Mouse (Mus musculus): ENCODE measurements around the gene Ap2b1. TPM values are rescaled to one million over a fixed set of nuclear protein-coding genes. Genes with fewer than 3 reads are reported as not detected.
A peak's percentile ranks its signal among the peaks of the same experiment; 100 is the strongest.
"Not testable (repeated sequence)": the region's sequence is repeated elsewhere in the genome, so short reads cannot be mapped to it uniquely, and the experiment has no call there.

Ap2b1 gene
- polyA plus RNA-seq, 1 experiment from 2014 or later = 51.5 TPM

DNA sequence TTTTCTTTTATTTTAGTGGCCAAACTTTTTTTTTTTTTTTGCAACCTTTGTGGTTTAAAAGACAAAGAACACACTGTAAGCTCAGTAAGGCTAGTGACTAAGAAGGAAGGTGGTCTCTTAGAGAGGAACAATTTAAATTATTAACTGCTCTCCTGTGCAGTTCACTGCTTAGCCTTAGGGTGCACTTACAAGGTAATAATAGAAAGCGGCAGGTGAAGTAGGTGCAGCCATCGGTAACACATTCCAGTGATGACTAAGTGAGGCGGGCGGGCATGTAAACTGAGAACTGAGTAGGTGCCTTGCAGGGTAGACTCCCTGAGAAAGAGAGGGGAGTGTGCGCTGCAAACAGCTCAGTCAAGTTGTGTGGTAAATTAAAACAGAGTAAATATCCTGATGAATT is 4.9 kb downstream of the Ap2b1 start:
- Histone ChIP-seq H3K36me3 (ENCODE audit: control insufficient read depth, insufficient read depth, low read length) (no peaks in the 10 kb centered on the region; the same call in none of the 2 replicates), H3K27me3 (ENCODE audit: control insufficient read depth, insufficient read depth, low read length) (no peaks in the 10 kb centered on the region), H3K9ac (ENCODE audit: low read depth, low read length) (no peak overlapping the region), H3K4me2 (peak overlapping the region; percentile 87), H3K4me3 (ENCODE audit: low read depth, low read length) (peak overlapping the region; percentile 95), H3K9me3 (replicated peaks; ENCODE audit: control insufficient read depth, low read length) (no peaks in the 10 kb centered on the region), H3K4me1 (ENCODE audit: control insufficient read depth, insufficient read depth, low read length) (peaks cover 10% of the 10 kb centered on the region), H3K27ac (ENCODE audit: low read depth, low read length) (no peak overlapping the region)
- WGBS (ENCODE audit: insufficient replicate concordance) = 43% methylated on average over 5 of the region's 5 CpGs
- no peak for ATAC-seq (replicated peaks; ENCODE audit: insufficient number of reproducible peaks, low FRiP score, low TSS enrichment)

DNA sequence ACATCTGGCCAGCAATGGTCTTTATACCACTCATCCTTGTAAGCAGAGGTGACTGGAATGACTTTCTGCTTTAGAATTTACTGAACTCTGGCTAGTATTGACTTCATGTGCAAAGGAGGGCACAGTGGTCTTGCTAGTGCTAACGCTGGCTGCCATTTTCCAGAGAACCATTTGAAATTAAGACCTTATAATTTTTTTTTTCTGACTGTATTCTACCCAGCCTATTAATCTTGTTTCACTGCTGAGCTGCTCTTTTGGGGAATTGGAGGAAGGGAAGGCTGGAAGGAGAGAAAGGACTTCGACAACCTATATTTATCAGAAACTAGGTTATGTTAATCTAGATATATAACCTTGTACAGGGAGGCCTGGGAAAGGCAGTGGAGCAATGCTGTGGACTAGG is 5.7 kb downstream of the Ap2b1 start:
- H3K9ac ChIP-seq (ENCODE audit: low read depth, low read length) = no peak overlapping the region
- no peak overlapping the region for H3K27ac ChIP-seq (ENCODE audit: low read depth, low read length)
- WGBS (ENCODE audit: insufficient replicate concordance) = 84% methylated on average over 2 of the region's 2 CpGs
- ATAC-seq (replicated peaks; ENCODE audit: insufficient number of reproducible peaks, low FRiP score, low TSS enrichment) = no peak
- peaks cover 10% of the 10 kb centered on the region for H3K4me1 ChIP-seq (ENCODE audit: control insufficient read depth, insufficient read depth, low read length)
- no peak overlapping the region; the same call in 1 of the 2 replicates for H3K4me2 ChIP-seq
- no peaks in the 10 kb centered on the region for H3K27me3 ChIP-seq (ENCODE audit: control insufficient read depth, insufficient read depth, low read length)
- no peak overlapping the region for H3K4me3 ChIP-seq (ENCODE audit: low read depth, low read length)
- no peaks in the 10 kb centered on the region; the same call in none of the 2 replicates for H3K36me3 ChIP-seq (ENCODE audit: control insufficient read depth, insufficient read depth, low read length)
- H3K9me3 ChIP-seq (replicated peaks; ENCODE audit: control insufficient read depth, low read length) = no peaks in the 10 kb centered on the region

DNA sequence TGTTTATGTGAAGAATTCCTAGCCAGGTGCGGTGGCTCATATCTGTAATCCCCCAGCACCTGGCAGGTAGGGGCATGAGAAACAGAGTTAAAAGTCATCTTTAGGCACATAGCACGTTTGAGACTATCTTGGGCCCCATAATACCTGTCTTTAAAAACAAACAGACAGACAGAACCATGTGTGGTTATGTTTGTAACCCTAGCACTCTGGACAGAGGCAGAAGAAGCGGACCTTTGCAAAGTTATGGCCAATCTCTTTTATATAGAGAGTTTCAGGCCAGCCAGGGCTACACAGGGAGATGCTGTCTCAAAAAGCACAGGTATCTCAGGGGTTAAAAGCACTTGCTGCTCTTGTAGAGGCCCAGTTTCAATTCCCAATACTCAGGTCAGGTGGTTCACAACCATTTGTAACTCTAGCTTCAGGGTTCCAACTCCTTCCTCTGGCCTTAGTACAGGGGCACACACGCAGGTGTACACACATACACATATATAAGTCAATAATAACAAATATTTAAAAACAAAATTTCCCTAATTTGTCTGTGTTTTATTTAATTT is 8.0 kb downstream of the Ap2b1 start:
- WGBS (ENCODE audit: insufficient replicate concordance) = 80% methylated on average over 4 of the region's 4 CpGs

DNA sequence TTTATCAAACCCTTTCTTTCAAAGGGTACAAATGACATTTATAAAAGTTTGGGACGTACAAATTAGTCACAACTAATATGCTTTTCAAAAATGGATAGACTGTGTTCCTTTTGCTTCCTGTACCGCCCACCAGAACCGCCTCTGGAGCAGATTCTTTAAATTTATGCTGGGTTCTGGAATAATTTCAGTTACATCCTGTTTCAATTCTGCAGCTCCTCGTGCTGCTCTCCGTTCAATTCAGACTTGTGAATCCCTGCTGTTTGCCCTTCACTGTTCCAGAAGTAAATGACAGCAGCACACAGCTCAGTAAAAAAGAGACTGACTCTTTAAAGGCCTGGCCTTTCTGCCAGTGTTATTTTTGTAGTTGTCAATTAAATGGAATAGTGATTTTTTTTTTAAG is 13.6 kb downstream of the Ap2b1 start:
- no peak overlapping the region for H3K27ac ChIP-seq (ENCODE audit: low read depth, low read length)
- no peaks in the 10 kb centered on the region for H3K9me3 ChIP-seq (replicated peaks; ENCODE audit: control insufficient read depth, low read length)
- H3K36me3 ChIP-seq (ENCODE audit: control insufficient read depth, insufficient read depth, low read length) = peaks cover 6% of the 10 kb centered on the region
- H3K4me2 ChIP-seq = no peak overlapping the region
- no peak overlapping the region for H3K4me3 ChIP-seq (ENCODE audit: low read depth, low read length)
- no peak overlapping the region for H3K9ac ChIP-seq (ENCODE audit: low read depth, low read length)
- no peak for ATAC-seq (replicated peaks; ENCODE audit: insufficient number of reproducible peaks, low FRiP score, low TSS enrichment)
- 87% methylated on average over 5 of the region's 5 CpGs for WGBS (ENCODE audit: insufficient replicate concordance)
- H3K27me3 ChIP-seq (ENCODE audit: control insufficient read depth, insufficient read depth, low read length) = no peaks in the 10 kb centered on the region
- no peaks in the 10 kb centered on the region for H3K4me1 ChIP-seq (ENCODE audit: control insufficient read depth, insufficient read depth, low read length)

More for the DNA sequence above, 8.0 kb downstream of the Ap2b1 start:
- H3K9me3 ChIP-seq (replicated peaks; ENCODE audit: control insufficient read depth, low read length) = no peaks in the 10 kb centered on the region
- H3K36me3 ChIP-seq (ENCODE audit: control insufficient read depth, insufficient read depth, low read length) = no peaks in the 10 kb centered on the region; the same call in none of the 2 replicates
- H3K27me3 ChIP-seq (ENCODE audit: control insufficient read depth, insufficient read depth, low read length) = no peaks in the 10 kb centered on the region
- peaks cover 10% of the 10 kb centered on the region for H3K4me1 ChIP-seq (ENCODE audit: control insufficient read depth, insufficient read depth, low read length)
- no peak overlapping the region for H3K4me3 ChIP-seq (ENCODE audit: low read depth, low read length)
- no peak overlapping the region for H3K27ac ChIP-seq (ENCODE audit: low read depth, low read length)
- H3K4me2 ChIP-seq = no peak overlapping the region
- no peak for ATAC-seq (replicated peaks; ENCODE audit: insufficient number of reproducible peaks, low FRiP score, low TSS enrichment)
- H3K9ac ChIP-seq (ENCODE audit: low read depth, low read length) = no peak overlapping the region

DNA sequence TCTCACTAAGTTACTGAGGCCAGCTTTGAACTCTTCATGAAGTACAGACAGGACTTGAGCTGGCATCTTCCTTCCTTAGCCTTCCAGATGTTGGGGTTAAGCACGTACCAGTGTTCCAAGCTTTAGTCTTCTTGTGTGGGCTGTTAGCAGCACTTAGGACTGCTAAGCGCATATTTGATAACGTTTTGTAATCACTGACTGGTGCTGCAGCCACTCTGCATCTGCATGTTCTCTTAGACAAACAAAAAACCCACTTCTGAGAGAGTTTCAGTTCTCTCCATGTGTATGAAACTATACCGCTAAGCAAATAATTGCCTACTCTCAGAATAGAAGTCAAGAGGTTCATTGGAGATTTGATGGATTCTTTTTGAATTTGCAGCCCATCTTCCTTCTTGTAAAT is 20.2 kb downstream of the Ap2b1 start:
- H3K9ac ChIP-seq (ENCODE audit: low read depth, low read length) = no peak overlapping the region
- WGBS (ENCODE audit: insufficient replicate concordance) = 83% methylated on average over 4 of the region's 4 CpGs
- no peak overlapping the region for H3K27ac ChIP-seq (ENCODE audit: low read depth, low read length)
- no peaks in the 10 kb centered on the region for H3K4me1 ChIP-seq (ENCODE audit: control insufficient read depth, insufficient read depth, low read length)
- no peak overlapping the region for H3K4me3 ChIP-seq (ENCODE audit: low read depth, low read length)
- no peak for ATAC-seq (replicated peaks; ENCODE audit: insufficient number of reproducible peaks, low FRiP score, low TSS enrichment)
- peaks cover 14% of the 10 kb centered on the region for H3K36me3 ChIP-seq (ENCODE audit: control insufficient read depth, insufficient read depth, low read length)
- no peaks in the 10 kb centered on the region for H3K9me3 ChIP-seq (replicated peaks; ENCODE audit: control insufficient read depth, low read length)
- no peak overlapping the region for H3K4me2 ChIP-seq
- H3K27me3 ChIP-seq (ENCODE audit: control insufficient read depth, insufficient read depth, low read length) = no peaks in the 10 kb centered on the region

DNA sequence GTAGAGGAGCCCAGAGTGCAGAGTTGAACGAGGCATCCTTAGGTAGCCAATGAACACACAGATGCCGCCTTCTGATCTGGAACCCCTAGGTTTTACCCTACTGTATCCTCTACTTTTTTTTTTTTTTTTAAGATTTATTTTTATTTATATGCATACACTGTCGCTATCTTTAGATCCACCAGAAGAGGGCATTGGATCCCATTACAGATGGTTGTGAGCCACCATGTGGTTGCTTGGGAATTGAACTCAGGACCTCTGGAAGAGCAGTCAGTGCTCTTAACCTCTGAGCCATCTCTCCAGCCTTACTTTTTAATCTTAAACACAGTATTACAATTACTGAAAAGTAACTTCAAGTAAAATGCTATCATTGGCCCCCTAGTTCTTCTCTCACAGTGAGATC is 27.9 kb downstream of the Ap2b1 start:
- not testable (repeated sequence) for H3K4me1 ChIP-seq (ENCODE audit: control insufficient read depth, insufficient read depth, low read length); ATAC-seq (replicated peaks; ENCODE audit: insufficient number of reproducible peaks, low FRiP score, low TSS enrichment); H3K27me3 ChIP-seq (ENCODE audit: control insufficient read depth, insufficient read depth, low read length); H3K9ac ChIP-seq (ENCODE audit: low read depth, low read length); H3K27ac ChIP-seq (ENCODE audit: low read depth, low read length); H3K9me3 ChIP-seq (replicated peaks; ENCODE audit: control insufficient read depth, low read length); H3K4me3 ChIP-seq (ENCODE audit: low read depth, low read length); H3K4me2 ChIP-seq
- WGBS (ENCODE audit: insufficient replicate concordance) = 87% methylated on average over 3 of the region's 3 CpGs
- peaks cover 11% of the 10 kb centered on the region for H3K36me3 ChIP-seq (ENCODE audit: control insufficient read depth, insufficient read depth, low read length)

DNA sequence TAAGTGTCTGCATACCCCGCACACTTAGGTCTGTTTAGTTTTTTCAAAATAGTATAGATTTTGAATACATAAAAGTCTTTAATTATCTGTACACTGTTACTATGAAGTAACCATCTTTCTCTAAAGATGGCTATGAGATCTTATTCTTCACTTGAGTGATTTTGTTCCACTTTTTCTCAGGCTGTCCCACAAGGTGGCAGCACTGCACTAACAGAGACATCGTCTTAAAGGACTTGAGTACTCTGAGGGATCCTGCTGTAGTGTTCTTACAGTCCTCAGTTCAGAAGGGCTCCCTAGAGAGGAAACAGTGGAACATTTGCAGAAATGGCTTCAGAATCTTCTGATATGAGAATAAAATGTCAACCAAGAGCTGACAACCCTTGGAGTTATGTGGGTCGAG is 28.6 kb downstream of the Ap2b1 start:
- Histone ChIP-seq H3K4me1 (ENCODE audit: control insufficient read depth, insufficient read depth, low read length) (no peaks in the 10 kb centered on the region), H3K27ac (ENCODE audit: low read depth, low read length) (no peak overlapping the region), H3K9me3 (replicated peaks; ENCODE audit: control insufficient read depth, low read length) (no peaks in the 10 kb centered on the region), H3K4me3 (ENCODE audit: low read depth, low read length) (no peak overlapping the region), H3K4me2 (no peak overlapping the region), H3K9ac (ENCODE audit: low read depth, low read length) (no peak overlapping the region), H3K36me3 (ENCODE audit: control insufficient read depth, insufficient read depth, low read length) (peaks cover 4% of the 10 kb centered on the region; the same call in 1 of the 2 replicates), H3K27me3 (ENCODE audit: control insufficient read depth, insufficient read depth, low read length) (no peaks in the 10 kb centered on the region)
- no peak for ATAC-seq (replicated peaks; ENCODE audit: insufficient number of reproducible peaks, low FRiP score, low TSS enrichment)
- 58% methylated on average over 3 of the region's 3 CpGs for WGBS (ENCODE audit: insufficient replicate concordance)

DNA sequence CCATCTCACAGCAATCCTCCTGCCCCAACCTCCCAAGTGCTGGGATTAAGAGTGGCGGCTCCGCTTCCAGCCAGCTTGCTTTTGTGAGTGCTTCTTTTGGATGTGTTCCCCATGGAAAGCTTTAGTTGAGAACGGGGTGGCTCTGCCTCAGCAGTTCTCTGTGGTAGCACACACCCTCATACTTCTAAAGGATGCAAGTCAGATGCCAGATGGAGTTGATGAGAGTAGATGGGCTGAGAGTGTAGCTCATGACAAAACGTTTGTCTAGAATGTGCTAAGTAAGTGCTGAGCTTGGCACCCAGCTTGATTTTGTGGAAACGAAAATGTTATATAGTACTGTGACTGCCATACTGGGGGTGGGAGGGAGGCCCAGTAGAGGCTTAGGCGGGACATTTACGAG is 37.0 kb downstream of the Ap2b1 start:
- H3K9ac ChIP-seq (ENCODE audit: low read depth, low read length) = no peak overlapping the region
- 88% methylated on average over 7 of the region's 7 CpGs for WGBS (ENCODE audit: insufficient replicate concordance)
- ATAC-seq (replicated peaks; ENCODE audit: insufficient number of reproducible peaks, low FRiP score, low TSS enrichment) = no peak
- no peaks in the 10 kb centered on the region for H3K27me3 ChIP-seq (ENCODE audit: control insufficient read depth, insufficient read depth, low read length)
- peaks cover 17% of the 10 kb centered on the region for H3K36me3 ChIP-seq (ENCODE audit: control insufficient read depth, insufficient read depth, low read length)
- no peaks in the 10 kb centered on the region for H3K9me3 ChIP-seq (replicated peaks; ENCODE audit: control insufficient read depth, low read length)
- no peaks in the 10 kb centered on the region for H3K4me1 ChIP-seq (ENCODE audit: control insufficient read depth, insufficient read depth, low read length)
- H3K4me3 ChIP-seq (ENCODE audit: low read depth, low read length) = no peak overlapping the region
- H3K27ac ChIP-seq (ENCODE audit: low read depth, low read length) = no peak overlapping the region
- no peak overlapping the region for H3K4me2 ChIP-seq

DNA sequence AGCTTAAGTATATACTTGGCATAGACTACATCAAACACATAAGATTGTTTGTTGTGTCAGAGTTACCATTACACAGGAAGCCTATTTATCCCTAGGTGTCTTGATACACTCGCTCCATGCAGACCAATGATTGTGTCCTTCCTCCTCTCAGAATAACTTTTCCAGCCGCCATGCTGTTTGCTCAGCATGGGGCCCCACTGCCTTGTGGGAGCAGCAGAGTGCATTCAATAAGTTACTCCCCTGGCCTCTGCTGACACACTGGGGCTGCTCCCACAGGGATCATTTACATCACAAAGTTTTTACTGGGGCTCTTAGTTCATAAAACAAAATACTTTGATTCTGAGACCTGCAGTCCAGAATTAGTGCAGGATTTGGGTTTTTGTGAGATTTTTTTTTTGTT is 40.9 kb downstream of the Ap2b1 start:
- Histone ChIP-seq H3K27me3 (ENCODE audit: control insufficient read depth, insufficient read depth, low read length) (no peaks in the 10 kb centered on the region), H3K9me3 (replicated peaks; ENCODE audit: control insufficient read depth, low read length) (no peaks in the 10 kb centered on the region), H3K4me3 (ENCODE audit: low read depth, low read length) (no peak overlapping the region), H3K9ac (ENCODE audit: low read depth, low read length) (no peak overlapping the region), H3K4me2 (no peak overlapping the region), H3K36me3 (ENCODE audit: control insufficient read depth, insufficient read depth, low read length) (peaks cover 26% of the 10 kb centered on the region), H3K27ac (ENCODE audit: low read depth, low read length) (no peak overlapping the region), H3K4me1 (ENCODE audit: control insufficient read depth, insufficient read depth, low read length) (no peaks in the 10 kb centered on the region)
- ATAC-seq (replicated peaks; ENCODE audit: insufficient number of reproducible peaks, low FRiP score, low TSS enrichment) = no peak
- 78% methylated on average over 2 of the region's 2 CpGs for WGBS (ENCODE audit: insufficient replicate concordance)

All from heart, embryonic 11.5 days (tissue).